Mouse (Mus musculus) heart, embryonic 16.5 days (tissue): ENCODE measurements around the gene Creb3l2. TPM values are rescaled to one million over a fixed set of nuclear protein-coding genes. Genes with fewer than 3 reads are reported as not detected.
A peak's percentile ranks its signal among the peaks of the same experiment; 100 is the strongest.

ENCODE experiments used
- ATAC-seq: fragments of 200-750 bp; cut with Nextera tagmentation; replicated peaks from 2 replicates; pipeline ENCODE4 v1.8.0; 2017; ENCODE audit warnings: moderate number of reproducible peaks; ENCODE audit not compliant: insufficient read depth, low FRiP score; ENCODE audit errors: extremely low read depth
- H3K27ac ChIP-seq: fragments of 300-500 bp; sonication (generic); 2 replicates; pipeline ENCODE4 v1.5.1; 2014; ENCODE audit warnings: mild to moderate bottlenecking, low read length, control low read depth, moderate library complexity
- H3K27me3 ChIP-seq: fragments of 300-500 bp; sonication (generic); 2 replicates; pipeline ENCODE4 v1.6.1; 2014; ENCODE audit warnings: low read length, mixed read lengths; ENCODE audit not compliant: control insufficient read depth, insufficient read depth
- H3K36me3 ChIP-seq: fragments of 300-500 bp; sonication (generic); 2 replicates; pipeline ENCODE4 v1.6.1; 2014; ENCODE audit not compliant: control insufficient read depth, insufficient read depth
- H3K4me1 ChIP-seq: fragments of 300-500 bp; sonication (generic); 2 replicates; pipeline ENCODE4 v1.6.1; 2014; ENCODE audit warnings: low read length, mixed read lengths; ENCODE audit not compliant: control insufficient read depth, insufficient read depth
- H3K4me2 ChIP-seq: fragments of 300-500 bp; sonication (generic); 2 replicates; pipeline ENCODE4 v1.6.1; 2014; ENCODE audit warnings: low read depth, mild to moderate bottlenecking, control low read depth, low read length
- H3K4me3 ChIP-seq: fragments of 300-500 bp; sonication (generic); 2 replicates; pipeline ENCODE4 v1.5.1; 2014; ENCODE audit warnings: mild to moderate bottlenecking, control low read depth, low read length
- H3K9ac ChIP-seq: fragments of 300-500 bp; sonication (generic); 2 replicates; pipeline ENCODE4 v1.6.1; 2014; ENCODE audit warnings: low read length, control low read depth
- H3K9me3 ChIP-seq: fragments of 300-500 bp; sonication (generic); replicated peaks from 2 replicates; pipeline ENCODE4 v1.6.1; 2016; ENCODE audit warnings: low read length; ENCODE audit not compliant: control insufficient read depth
- WGBS: fragments of 180-500 bp; shearing (Covaris S2); extraction: QIAGEN DNeasy Blood & Tissue Kit; methylation state at CpG from one replicate; pipeline ENCODE4 v1.1.7; 2014; 5-methylcytosine and 5-hydroxymethylcytosine counted together
- polyA plus RNA-seq: library from polyadenylated mRNA; unstranded; fragments of >200 nt; fragmentation: Nextera tagmentation; extraction: Ambion mirVana; gene quantifications from 2 replicates; pipeline ENCODE4 v1.2.1, GENCODE M21; 2015

Gene Creb3l2
- polyA plus RNA-seq, 1 experiment from 2014 or later: 28.2 TPM

GRCm38 (mm10) chr6:37435391-37435790 is 6.6 kb downstream of the Creb3l2 start:
- Histone ChIP-seq H3K4me3 (no peak overlapping the region), H3K27me3 (no peaks in the 10 kb centered on the region), H3K9ac (no peak overlapping the region; the same call in 1 of the 2 replicates), H3K36me3 (peaks cover 3% of the 10 kb centered on the region; the same call in 1 of the 2 replicates), H3K9me3 (no peaks in the 10 kb centered on the region), H3K4me2 (no peak overlapping the region), H3K27ac (peak overlapping the region; percentile 39; the same call in 1 of the 2 replicates), H3K4me1 (peaks cover 66% of the 10 kb centered on the region)
- ATAC-seq: no peak
- WGBS: 27% methylated on average over 6 of the region's 6 CpGs

- H3K4me2 ChIP-seq: peak overlapping the region; percentile 60
- peaks cover 92% of the 10 kb centered on the region for H3K4me1 ChIP-seq
- peak overlapping the region; percentile 65 for H3K9ac ChIP-seq
- H3K27ac ChIP-seq: peak overlapping the region; percentile 97
- peaks cover 4% of the 10 kb centered on the region; the same call in 1 of the 2 replicates for H3K36me3 ChIP-seq
- WGBS: 70% methylated on average over 3 of the region's 3 CpGs
- H3K9me3 ChIP-seq: no peaks in the 10 kb centered on the region
- no peaks in the 10 kb centered on the region for H3K27me3 ChIP-seq
- H3K4me3 ChIP-seq: no peak overlapping the region; the same call in 1 of the 2 replicates
- ATAC-seq: no peak
Measured at GRCm38 (mm10) chr6:37429849-37430470, 12.0 kb downstream of the Creb3l2 start.

- no peak overlapping the region for H3K27ac ChIP-seq
- peaks cover 93% of the 10 kb centered on the region for H3K4me1 ChIP-seq
- H3K9me3 ChIP-seq: no peaks in the 10 kb centered on the region
- H3K36me3 ChIP-seq: peaks cover 8% of the 10 kb centered on the region; the same call in 1 of the 2 replicates
- no peak overlapping the region for H3K4me2 ChIP-seq
- no peaks in the 10 kb centered on the region for H3K27me3 ChIP-seq
- H3K9ac ChIP-seq: no peak overlapping the region
- no peak overlapping the region for H3K4me3 ChIP-seq
- ATAC-seq: no peak
- 77% methylated on average over 8 of the region's 8 CpGs for WGBS
Measured at GRCm38 (mm10) chr6:37428947-37429346, 13.0 kb downstream of the Creb3l2 start.

GRCm38 (mm10) chr6:37428044-37428443 is 13.9 kb downstream of the Creb3l2 start:
- Histone ChIP-seq H3K4me2 (no peak overlapping the region), H3K9ac (peak overlapping the region; percentile 41; the same call in 1 of the 2 replicates), H3K4me1 (peaks cover 96% of the 10 kb centered on the region), H3K36me3 (peaks cover 8% of the 10 kb centered on the region; the same call in 1 of the 2 replicates), H3K27ac (no peak overlapping the region), H3K27me3 (no peaks in the 10 kb centered on the region), H3K4me3 (no peak overlapping the region), H3K9me3 (no peaks in the 10 kb centered on the region)
- WGBS: 60% methylated on average over 11 of the region's 11 CpGs
- ATAC-seq: no peak

- no peak for ATAC-seq
- Histone ChIP-seq H3K4me1 (peaks cover 96% of the 10 kb centered on the region), H3K4me3 (no peak overlapping the region), H3K27me3 (no peaks in the 10 kb centered on the region), H3K9me3 (no peaks in the 10 kb centered on the region), H3K4me2 (no peak overlapping the region), H3K36me3 (peaks cover 8% of the 10 kb centered on the region; the same call in 1 of the 2 replicates), H3K27ac (no peak overlapping the region), H3K9ac (no peak overlapping the region)
- 82% methylated on average over 2 of the region's 2 CpGs for WGBS
Measured at GRCm38 (mm10) chr6:37426615-37427014, 15.3 kb downstream of the Creb3l2 start.

- Histone ChIP-seq H3K27ac (peak overlapping the region; percentile 48; the same call in 1 of the 2 replicates), H3K4me3 (no peak overlapping the region), H3K4me1 (peaks cover 96% of the 10 kb centered on the region), H3K9me3 (no peaks in the 10 kb centered on the region), H3K9ac (no peak overlapping the region), H3K27me3 (no peaks in the 10 kb centered on the region), H3K4me2 (no peak overlapping the region), H3K36me3 (peaks cover 8% of the 10 kb centered on the region; the same call in 1 of the 2 replicates)
- 38% methylated on average over 3 of the region's 3 CpGs for WGBS
- no peak for ATAC-seq
Measured at GRCm38 (mm10) chr6:37425833-37426232, 16.1 kb downstream of the Creb3l2 start.

GRCm38 (mm10) chr6:37425075-37425474 is 16.9 kb downstream of the Creb3l2 start:
- WGBS: 70% methylated on average over 3 of the region's 3 CpGs
- Histone ChIP-seq H3K4me1 (peaks cover 95% of the 10 kb centered on the region), H3K36me3 (peaks cover 8% of the 10 kb centered on the region; the same call in 1 of the 2 replicates), H3K9me3 (no peaks in the 10 kb centered on the region), H3K27ac (peak overlapping the region; percentile 70), H3K27me3 (no peaks in the 10 kb centered on the region), H3K9ac (no peak overlapping the region; the same call in 1 of the 2 replicates), H3K4me2 (no peak overlapping the region), H3K4me3 (no peak overlapping the region)
- no peak for ATAC-seq

- Histone ChIP-seq H3K4me1 (peaks cover 95% of the 10 kb centered on the region), H3K9ac (peak overlapping the region; percentile 35), H3K4me3 (no peak overlapping the region), H3K36me3 (peaks cover 8% of the 10 kb centered on the region; the same call in 1 of the 2 replicates), H3K27ac (peak overlapping the region; percentile 70), H3K27me3 (no peaks in the 10 kb centered on the region), H3K4me2 (peak overlapping the region; percentile 15; the same call in 1 of the 2 replicates), H3K9me3 (no peaks in the 10 kb centered on the region)
- peak; percentile 51 for ATAC-seq
- 29% methylated on average over 7 of the region's 7 CpGs for WGBS
Measured at GRCm38 (mm10) chr6:37424374-37424773, 17.6 kb downstream of the Creb3l2 start.

- Histone ChIP-seq H3K36me3 (peaks cover 8% of the 10 kb centered on the region; the same call in 1 of the 2 replicates), H3K27ac (peak overlapping the region; percentile 70), H3K27me3 (no peaks in the 10 kb centered on the region), H3K9ac (peak overlapping the region; percentile 57), H3K4me1 (peaks cover 95% of the 10 kb centered on the region), H3K4me2 (peak overlapping the region; percentile 9), H3K9me3 (no peaks in the 10 kb centered on the region), H3K4me3 (no peak overlapping the region)
- no peak for ATAC-seq
- 27% methylated on average over 1 of the region's 1 CpGs for WGBS
Measured at GRCm38 (mm10) chr6:37423386-37423785, 18.6 kb downstream of the Creb3l2 start.
